Mouse (Mus musculus): Measurements from ENCODE around the gene Atxn7l3. TPM values are rescaled to one million over a fixed set of nuclear protein-coding genes. Genes with fewer than 3 reads are reported as not detected.
A peak's percentile ranks its signal among the peaks of the same experiment; 100 is the strongest.

Gene Atxn7l3
- total RNA-seq, 1 experiment = 60.4 TPM

GRCm38 (mm10) chr11:102308104-102308503 is 11.7 kb upstream of the Atxn7l3 start:
- no peak overlapping the region; the same call in 1 of the 2 replicates for H3K27ac ChIP-seq (ENCODE audit: insufficient read depth, low read depth, low read length, poor library complexity, severe bottlenecking)
- no peak for DNase-seq (ENCODE audit: low read depth, low spot score)
- H3K4me3 ChIP-seq (ENCODE audit: insufficient read depth in 1 of 2, low read depth in 1 of 2, low read length in 2 of 2, poor library complexity in 1 of 2, severe bottlenecking in 1 of 2) = no peak overlapping the region
- H3K36me3 ChIP-seq (ENCODE audit: control insufficient read depth, insufficient read depth, low read length, poor library complexity, severe bottlenecking) = peaks cover 71% of the 10 kb centered on the region
- TF ChIP-seq CHD2 (IDR thresholded peaks at IDR 0.05; ENCODE audit: low read depth, low read length) (no peak), MAFK (IDR thresholded peaks at IDR 0.05; ENCODE audit: insufficient read depth, low read depth, low read length) (no peak), HCFC1 (IDR thresholded peaks at IDR 0.05; ENCODE audit: borderline replicate concordance, insufficient read depth, low read length) (no peak), ZC3H11A (IDR thresholded peaks at IDR 0.05; ENCODE audit: borderline replicate concordance, low read depth, low read length) (no peak), ZNF384 (IDR thresholded peaks at IDR 0.05; ENCODE audit: low read depth, low read length) (no peak)
- in situ Hi-C loops (cut with MboI; ENCODE audit: low sequenced_read_pairs in 2 of 2, unreplicated experiment in 2 of 2) = no loop called here
- H3K9ac ChIP-seq (ENCODE audit: insufficient read depth, low read depth, low read length, poor library complexity, severe bottlenecking) = no peak overlapping the region
- H3K4me1 ChIP-seq (ENCODE audit: control insufficient read depth in 2 of 2, insufficient read depth in 2 of 2, low read length in 2 of 2, poor library complexity in 1 of 2) = peaks cover 6 to 22% of the 10 kb centered on the region in 2 experiments; a peak in 2 of 4 replicates
- H3K9me3 ChIP-seq (ENCODE audit: control insufficient read depth, insufficient read depth, low read depth, low read length) = no peaks in the 10 kb centered on the region

GRCm38 (mm10) chr11:102305359-102305758 is 8.9 kb upstream of the Atxn7l3 start:
- Histone ChIP-seq H3K9ac (ENCODE audit: insufficient read depth, low read depth, low read length, poor library complexity, severe bottlenecking) (no peak overlapping the region), H3K9me3 (ENCODE audit: control insufficient read depth, insufficient read depth, low read depth, low read length) (no peaks in the 10 kb centered on the region), H3K27ac (ENCODE audit: insufficient read depth, low read depth, low read length, poor library complexity, severe bottlenecking) (no peak overlapping the region), H3K4me3 (ENCODE audit: insufficient read depth in 1 of 2, low read depth in 1 of 2, low read length in 2 of 2, poor library complexity in 1 of 2, severe bottlenecking in 1 of 2) (no peak overlapping the region), H3K36me3 (ENCODE audit: control insufficient read depth, insufficient read depth, low read length, poor library complexity, severe bottlenecking) (peaks cover 47% of the 10 kb centered on the region), H3K4me1 (ENCODE audit: control insufficient read depth in 2 of 2, insufficient read depth in 2 of 2, low read length in 2 of 2, poor library complexity in 1 of 2) (peaks cover 2 to 12% of the 10 kb centered on the region in 2 experiments; a peak in 2 of 4 replicates)
- in situ Hi-C loops (cut with MboI; ENCODE audit: low sequenced_read_pairs in 2 of 2, unreplicated experiment in 2 of 2) = no loop called here
- TF ChIP-seq ZNF384 (IDR thresholded peaks at IDR 0.05; ENCODE audit: low read depth, low read length) (no peak), ZC3H11A (IDR thresholded peaks at IDR 0.05; ENCODE audit: borderline replicate concordance, low read depth, low read length) (no peak), CHD2 (IDR thresholded peaks at IDR 0.05; ENCODE audit: low read depth, low read length) (no peak), MAFK (IDR thresholded peaks at IDR 0.05; ENCODE audit: insufficient read depth, low read depth, low read length) (no peak), HCFC1 (IDR thresholded peaks at IDR 0.05; ENCODE audit: borderline replicate concordance, insufficient read depth, low read length) (no peak)
- DNase-seq (ENCODE audit: low read depth, low spot score) = no peak

GRCm38 (mm10) chr11:102304141-102304540 is 7.7 kb upstream of the Atxn7l3 start:
- Histone ChIP-seq H3K4me3 (ENCODE audit: insufficient read depth in 1 of 2, low read depth in 1 of 2, low read length in 2 of 2, poor library complexity in 1 of 2, severe bottlenecking in 1 of 2) (no peak overlapping the region), H3K36me3 (ENCODE audit: control insufficient read depth, insufficient read depth, low read length, poor library complexity, severe bottlenecking) (peaks cover 35% of the 10 kb centered on the region), H3K9ac (ENCODE audit: insufficient read depth, low read depth, low read length, poor library complexity, severe bottlenecking) (no peak overlapping the region), H3K27ac (ENCODE audit: insufficient read depth, low read depth, low read length, poor library complexity, severe bottlenecking) (0 out of 2 replicates have a peak overlapping the region, but pooled peaks have one; percentile 10), H3K9me3 (ENCODE audit: control insufficient read depth, insufficient read depth, low read depth, low read length) (no peaks in the 10 kb centered on the region), H3K4me1 (ENCODE audit: control insufficient read depth in 2 of 2, insufficient read depth in 2 of 2, low read length in 2 of 2, poor library complexity in 1 of 2) (peaks cover under 1 to 11% of the 10 kb centered on the region in 2 experiments; a peak in 2 of 4 replicates)
- TF ChIP-seq ZC3H11A (IDR thresholded peaks at IDR 0.05; ENCODE audit: borderline replicate concordance, low read depth, low read length) = no peak
- TF ChIP-seq MAFK (IDR thresholded peaks at IDR 0.05; ENCODE audit: insufficient read depth, low read depth, low read length) = no peak
- no peak for TF ChIP-seq HCFC1 (IDR thresholded peaks at IDR 0.05; ENCODE audit: borderline replicate concordance, insufficient read depth, low read length)
- no peak; the same call in 1 of the 2 replicates for TF ChIP-seq CHD2 (IDR thresholded peaks at IDR 0.05; ENCODE audit: low read depth, low read length)
- no peak for TF ChIP-seq ZNF384 (IDR thresholded peaks at IDR 0.05; ENCODE audit: low read depth, low read length)
- no peak for DNase-seq (ENCODE audit: low read depth, low spot score)
- in situ Hi-C loops (cut with MboI; ENCODE audit: low sequenced_read_pairs in 2 of 2, unreplicated experiment in 2 of 2) = loop anchor here in 1 of 2 experiments (5.0 kb wide), 1 partner anchor 108 kb away; no protein-coding TSS in a partner anchor

GRCm38 (mm10) chr11:102299839-102300238 is 3.4 kb upstream of the Atxn7l3 start:
- no peaks in the 10 kb centered on the region for H3K9me3 ChIP-seq (ENCODE audit: control insufficient read depth, insufficient read depth, low read depth, low read length)
- TF ChIP-seq CHD2 (IDR thresholded peaks at IDR 0.05; ENCODE audit: low read depth, low read length) = no peak
- TF ChIP-seq MAFK (IDR thresholded peaks at IDR 0.05; ENCODE audit: insufficient read depth, low read depth, low read length) = 0 out of 2 replicates have a peak, but pooled peaks have one; percentile 39
- TF ChIP-seq ZNF384 (IDR thresholded peaks at IDR 0.05; ENCODE audit: low read depth, low read length) = peak; percentile 99
- TF ChIP-seq ZC3H11A (IDR thresholded peaks at IDR 0.05; ENCODE audit: borderline replicate concordance, low read depth, low read length) = 0 out of 2 replicates have a peak, but pooled peaks have one; percentile 27
- H3K4me3 ChIP-seq (ENCODE audit: insufficient read depth in 1 of 2, low read depth in 1 of 2, low read length in 2 of 2, poor library complexity in 1 of 2, severe bottlenecking in 1 of 2) = no peak overlapping the region
- peak; percentile 95 for DNase-seq (ENCODE audit: low read depth, low spot score)
- peaks cover 4 to 8% of the 10 kb centered on the region in 2 experiments; a peak in 3 of 4 replicates for H3K4me1 ChIP-seq (ENCODE audit: control insufficient read depth in 2 of 2, insufficient read depth in 2 of 2, low read length in 2 of 2, poor library complexity in 1 of 2)
- H3K27ac ChIP-seq (ENCODE audit: insufficient read depth, low read depth, low read length, poor library complexity, severe bottlenecking) = no peak overlapping the region
- peaks cover under 1% of the 10 kb centered on the region; the same call in 1 of the 2 replicates for H3K36me3 ChIP-seq (ENCODE audit: control insufficient read depth, insufficient read depth, low read length, poor library complexity, severe bottlenecking)
- H3K9ac ChIP-seq (ENCODE audit: insufficient read depth, low read depth, low read length, poor library complexity, severe bottlenecking) = no peak overlapping the region
- in situ Hi-C loops (cut with MboI; ENCODE audit: low sequenced_read_pairs in 2 of 2, unreplicated experiment in 2 of 2) = loop anchor here in 1 of 2 experiments (5.0 kb wide), 1 partner anchor 112 kb away; no protein-coding TSS in a partner anchor
